Mouse (Mus musculus): ENCODE measurements at regions not wholly inside any gene's neighbourhood (a gene's known extent, or its start where the extent isn't known, plus 50 kb on each side); places are given as distances from the start of the nearest gene placed in this dataset.
A peak's percentile ranks its signal among the peaks of the same experiment; 100 is the strongest.

DNA sequence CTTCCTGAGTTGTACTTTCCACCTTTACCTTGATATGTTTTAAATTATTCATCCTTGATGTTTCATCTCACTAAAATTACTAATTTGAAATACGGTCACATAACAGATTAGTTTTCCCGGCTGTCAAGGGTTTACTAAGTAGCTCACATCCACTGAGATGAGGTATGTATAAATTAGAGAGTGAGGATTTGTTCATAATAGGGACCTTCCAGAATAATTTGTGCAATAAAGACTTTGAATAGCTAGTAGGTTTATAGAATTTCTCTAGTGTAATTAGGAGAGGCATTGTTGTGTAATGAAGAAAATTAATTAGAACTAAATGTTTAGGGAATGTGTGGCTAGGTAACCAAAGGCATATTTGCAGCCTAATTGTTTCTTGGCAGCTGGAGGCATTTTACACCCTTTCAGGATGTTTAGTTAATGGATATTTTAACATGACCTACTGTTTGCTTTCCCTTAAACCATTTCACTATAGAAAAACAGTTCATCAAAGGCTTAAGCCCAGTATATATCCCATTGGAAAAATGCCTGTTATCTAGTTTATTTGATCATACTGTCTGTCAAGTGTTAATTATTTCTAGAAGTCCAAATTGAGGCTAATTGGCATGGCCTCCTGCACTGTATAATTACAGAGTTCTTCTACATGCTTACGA is 70.8 kb downstream of the Mat2b start:
- DNase-seq (ENCODE audit: low spot score), result no peak

DNA sequence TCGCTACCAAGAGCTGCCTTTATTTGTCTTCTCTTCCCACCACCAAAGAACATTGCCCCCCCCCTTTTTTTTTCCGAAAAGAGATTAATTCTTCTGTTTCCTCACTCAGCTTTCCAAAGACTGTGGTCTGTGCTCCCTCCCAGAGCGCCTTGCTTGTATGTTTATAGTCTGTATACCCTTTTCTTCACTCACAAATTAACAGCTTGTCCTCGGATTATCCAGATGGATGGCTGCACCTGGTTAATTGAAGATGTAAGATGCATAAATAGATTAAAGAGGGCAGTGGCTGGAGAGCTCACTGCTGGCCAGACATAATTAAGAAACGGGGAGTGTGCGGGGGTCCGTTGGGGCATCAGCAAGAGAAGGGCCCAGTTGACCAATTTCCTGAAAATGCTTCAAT is 75.0 kb downstream of the Mat2b start:
- no peak for DNase-seq (ENCODE audit: low spot score)

DNA sequence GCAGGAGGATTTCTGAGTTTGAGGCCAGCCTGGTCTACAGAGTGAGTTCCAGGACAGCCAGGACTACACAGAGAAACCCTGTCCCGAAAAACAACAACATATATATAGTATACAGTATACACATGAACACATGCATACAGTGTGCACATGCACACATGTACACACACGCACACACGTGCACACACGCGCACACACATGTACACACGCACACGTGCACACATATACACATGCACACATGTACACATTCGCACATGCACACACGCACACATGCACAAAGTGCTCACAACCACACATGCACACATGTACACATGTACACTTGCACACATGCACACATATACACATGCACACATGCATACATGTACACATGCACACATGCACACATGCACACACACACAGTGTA is 92.0 kb downstream of the Mat2b start:
- DNase-seq (ENCODE audit: low spot score), result no peak

DNA sequence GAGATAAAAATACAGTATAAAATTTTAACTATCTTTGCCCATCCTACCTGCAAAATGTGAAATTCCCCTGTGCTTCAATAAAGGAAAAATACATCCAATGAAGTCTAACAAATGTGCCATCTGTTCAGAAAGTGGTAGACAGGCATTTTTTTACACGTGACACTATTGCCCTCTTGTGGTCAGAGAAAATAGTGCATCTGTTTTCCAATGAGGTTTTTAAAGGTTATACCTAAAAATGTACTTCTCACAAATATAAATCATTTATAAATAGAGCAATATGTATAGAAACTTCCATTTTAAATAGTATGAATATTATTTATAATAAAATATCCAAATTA is 93.5 kb downstream of the Mat2b start:
- DNase-seq (ENCODE audit: low spot score), result no peak

DNA sequence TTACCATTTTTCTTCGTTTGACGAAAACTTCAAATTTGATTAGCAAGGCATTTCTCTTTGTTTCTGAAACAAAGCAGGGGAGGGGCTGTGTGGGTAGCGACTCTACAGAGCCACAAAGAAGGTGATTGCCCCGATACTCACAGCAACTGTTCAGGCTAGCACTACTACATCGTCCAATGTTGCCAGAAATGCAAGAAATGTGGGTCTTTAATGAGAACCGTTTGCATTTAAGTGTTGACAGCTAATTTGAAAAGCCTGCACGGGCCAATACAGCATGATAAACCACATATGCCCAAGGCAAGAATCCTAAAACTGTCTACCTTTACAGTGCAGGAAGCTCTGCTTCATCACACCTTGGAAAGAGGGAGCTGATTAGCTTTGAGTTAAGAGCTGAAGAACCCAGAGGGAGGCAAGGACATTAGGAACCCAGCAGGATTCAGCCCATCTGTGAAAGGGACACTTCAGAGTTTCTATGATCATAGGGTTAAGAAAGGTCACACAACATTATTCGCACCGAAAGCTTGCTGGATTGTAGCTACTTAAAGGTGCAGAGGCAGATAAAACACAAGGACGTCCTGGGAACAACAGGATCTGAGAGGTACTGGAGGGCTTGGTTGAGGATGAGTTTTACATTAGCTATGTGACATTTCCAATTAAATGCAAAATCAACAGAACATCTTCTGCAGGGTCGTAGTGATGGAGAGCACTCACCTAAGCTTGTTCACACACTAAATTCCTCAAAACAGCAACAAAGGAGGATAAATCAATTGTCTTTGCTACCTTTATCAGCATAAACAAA is 94.0 kb downstream of the Mat2b start:
- DNase-seq (ENCODE audit: low spot score), result no peak

DNA sequence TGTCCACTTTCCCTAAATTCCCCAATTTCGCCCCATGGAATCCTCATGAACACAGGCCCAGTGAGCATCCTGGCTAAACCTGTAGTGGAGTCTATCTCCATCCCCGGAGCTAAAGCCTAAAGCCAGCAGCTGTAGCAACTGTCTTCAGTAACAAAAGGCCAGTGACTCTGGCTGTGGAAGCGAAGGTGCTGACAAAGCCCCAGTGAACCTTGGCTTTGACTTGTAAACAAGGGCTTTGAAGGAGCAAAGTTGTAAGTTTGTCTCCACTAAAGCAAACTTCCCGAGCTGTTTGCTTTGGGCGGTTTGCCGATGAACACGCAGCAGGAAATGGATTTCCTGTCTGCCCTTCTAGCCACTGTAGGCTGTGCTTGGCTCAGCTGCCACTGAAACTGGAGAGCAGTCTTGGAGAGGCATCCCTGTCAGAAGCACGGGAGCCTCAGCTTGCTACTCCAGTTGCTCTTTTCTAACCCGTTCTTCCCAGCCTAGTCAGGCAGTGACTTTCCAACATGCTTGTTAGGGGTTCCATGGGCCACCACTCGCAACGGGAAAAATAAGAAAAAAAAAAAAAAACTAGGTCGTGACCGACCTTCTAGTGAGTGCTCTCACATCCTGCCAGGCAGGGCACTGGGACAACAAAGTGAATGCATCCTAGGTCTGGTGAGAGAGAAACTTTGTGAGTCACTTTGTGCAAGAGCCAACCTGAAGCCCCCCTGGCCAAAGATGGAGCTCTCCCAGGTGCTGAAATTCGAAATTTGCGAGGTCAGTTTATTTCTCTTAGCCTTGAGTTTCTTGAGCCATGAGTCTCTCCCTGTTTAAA is 94.8 kb downstream of the Mat2b start:
- DNase-seq (ENCODE audit: low spot score), result peak; percentile 11

DNA sequence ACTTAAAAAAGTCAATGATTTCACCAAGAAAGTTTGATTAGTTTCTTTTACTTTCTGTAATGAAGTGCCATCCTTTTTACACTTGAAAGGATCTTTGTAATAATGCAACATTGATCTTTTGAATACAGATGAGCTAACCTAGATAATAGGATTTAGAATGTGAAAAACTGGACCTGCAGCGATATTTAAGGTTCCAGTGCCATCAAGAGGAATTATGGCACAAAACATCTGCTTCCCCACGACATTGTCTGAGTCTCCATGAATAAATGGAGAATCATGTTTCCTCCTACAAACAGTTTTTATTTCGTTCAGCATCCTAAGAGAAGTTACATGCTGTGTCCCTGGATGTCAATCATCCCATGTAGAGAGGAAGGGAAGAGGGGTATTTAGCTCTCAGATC is 98.7 kb downstream of the Mat2b start:
- DNase-seq (ENCODE audit: low spot score), result no peak

DNA sequence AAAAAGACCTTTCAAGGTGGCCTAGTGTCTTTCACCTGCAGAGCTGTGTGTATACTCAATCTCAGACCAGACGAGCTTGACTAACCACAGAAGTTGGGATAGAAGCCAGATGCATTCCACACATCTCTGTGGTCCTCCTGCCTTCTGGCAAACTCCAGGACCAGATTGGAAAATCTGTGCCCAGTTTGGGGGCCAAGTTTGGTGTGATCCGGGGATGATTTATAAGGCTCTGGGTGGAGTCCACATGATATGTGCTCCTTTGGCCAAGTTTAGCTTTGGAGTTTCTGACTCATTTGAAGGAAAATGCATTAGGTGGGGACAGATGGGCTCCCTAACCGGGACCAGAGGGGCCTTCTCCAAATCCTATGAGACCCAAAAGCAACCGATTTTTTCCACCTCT is 102.9 kb downstream of the Mat2b start:
- no peak for DNase-seq (ENCODE audit: low spot score)

DNA sequence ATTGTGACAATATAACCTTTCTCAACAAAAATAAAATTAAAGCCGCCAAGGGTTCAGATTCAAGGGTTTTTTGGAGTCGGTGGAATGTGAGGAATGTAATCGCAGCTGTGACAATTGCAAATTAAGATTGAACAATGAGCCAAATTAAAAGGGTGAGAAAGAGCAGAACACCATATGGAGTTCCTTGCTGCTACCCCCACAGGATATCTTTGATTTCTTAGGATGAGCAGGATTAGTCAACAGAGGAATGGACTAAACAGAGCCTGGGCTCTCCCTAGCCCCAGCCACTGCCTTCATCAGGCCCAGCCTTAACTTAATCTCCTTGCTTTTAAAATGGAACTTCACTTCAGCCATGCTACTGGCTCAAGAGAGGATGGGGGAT is 121.3 kb downstream of the Mat2b start:
- no peak for DNase-seq (ENCODE audit: low spot score)

DNA sequence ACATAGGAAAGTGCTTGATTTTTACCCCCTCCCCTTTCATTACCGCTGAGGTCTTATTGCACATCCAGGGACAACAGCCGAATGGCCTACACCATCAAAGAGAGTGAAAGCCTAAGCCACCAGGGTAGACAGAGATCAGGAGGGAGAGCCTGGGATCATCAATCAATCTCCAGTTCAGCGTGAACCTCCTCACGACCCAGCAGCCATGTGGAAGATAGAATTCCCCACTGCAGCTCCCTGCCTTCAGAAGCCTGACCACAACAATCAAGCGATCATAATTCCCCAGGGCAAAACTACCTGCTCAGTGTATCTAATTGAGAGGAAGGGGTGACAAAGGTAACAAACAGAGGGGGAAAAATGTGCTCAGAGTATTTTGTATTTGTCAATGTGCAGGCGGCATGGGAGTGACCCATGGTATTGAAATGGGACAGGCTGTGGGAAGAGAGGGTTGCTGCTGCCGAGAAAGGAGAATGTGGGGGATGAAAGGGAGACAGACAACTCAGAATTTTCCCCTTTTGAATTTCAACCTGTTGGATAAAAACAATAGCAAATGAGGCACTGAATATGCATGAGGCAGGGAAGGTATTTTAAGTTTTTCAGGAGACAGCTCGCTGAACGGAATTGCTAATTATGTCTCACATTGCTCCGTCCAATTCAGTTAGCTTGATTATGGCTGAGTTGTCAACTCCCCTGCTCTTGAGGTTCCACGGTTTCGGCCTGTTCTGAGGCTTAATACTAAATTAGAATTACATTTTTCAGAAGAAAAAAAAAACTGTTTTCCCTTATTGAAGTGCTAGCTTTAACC is 121.8 kb downstream of the Mat2b start:
- no peak for DNase-seq (ENCODE audit: low spot score)

DNA sequence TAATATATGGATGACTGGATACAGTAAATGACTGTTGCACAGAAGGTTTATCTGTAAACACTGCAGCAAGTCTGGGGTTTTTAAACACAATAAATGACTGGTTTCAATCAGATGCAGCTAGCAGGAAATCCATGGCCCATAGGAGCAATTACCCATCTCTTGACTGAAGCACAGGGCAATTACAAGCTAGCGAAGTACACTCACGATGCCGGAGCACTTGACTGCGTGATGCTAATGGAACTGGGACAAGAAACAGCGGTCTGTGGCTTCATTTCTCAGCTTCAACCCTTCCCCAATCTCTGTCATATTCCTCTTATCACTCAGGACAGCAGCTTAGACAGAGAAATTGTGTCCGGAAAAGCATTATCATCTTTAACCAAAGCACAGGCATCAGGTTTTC is 132.1 kb downstream of the Mat2b start:
- no peak for DNase-seq (ENCODE audit: low spot score)

DNA sequence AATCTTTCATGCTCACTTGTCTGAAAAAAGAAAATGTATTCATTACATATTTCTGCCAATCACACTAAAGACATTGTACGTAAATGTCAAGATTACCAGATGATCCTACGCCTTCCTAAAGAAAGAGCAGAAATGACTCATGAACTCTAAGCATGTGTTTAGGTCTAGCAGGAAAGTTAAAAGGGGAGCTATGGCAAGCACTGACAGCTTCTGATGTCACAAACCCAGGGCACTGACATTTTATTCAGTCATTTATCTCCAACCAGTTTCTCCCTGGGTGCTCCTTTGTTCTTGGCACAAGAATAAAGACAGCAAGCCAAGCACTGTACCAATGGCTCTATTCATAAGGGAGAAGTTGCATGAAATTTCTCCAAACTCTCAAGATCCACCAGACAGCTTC is 133.0 kb downstream of the Mat2b start:
- no peak for DNase-seq (ENCODE audit: low spot score)

DNA sequence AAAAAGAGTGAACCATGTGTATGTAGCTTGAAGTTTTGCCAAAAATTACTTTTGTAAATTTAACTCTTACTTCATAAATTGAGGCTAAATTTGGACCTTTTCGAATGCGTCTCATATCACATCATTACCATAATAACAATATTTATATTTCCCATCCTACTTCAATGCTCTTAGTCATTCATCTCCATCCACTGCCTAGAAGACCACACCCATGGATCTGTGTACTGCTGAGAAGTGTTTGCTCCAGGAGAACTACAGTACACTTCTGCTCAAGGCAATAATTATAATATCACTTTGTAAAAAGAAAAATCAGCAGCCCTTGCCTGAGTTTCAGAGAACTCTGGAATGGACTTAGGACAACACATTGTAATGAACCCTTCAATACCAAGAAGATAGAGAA is 133.6 kb downstream of the Mat2b start:
- DNase-seq (ENCODE audit: low spot score), result no peak

DNA sequence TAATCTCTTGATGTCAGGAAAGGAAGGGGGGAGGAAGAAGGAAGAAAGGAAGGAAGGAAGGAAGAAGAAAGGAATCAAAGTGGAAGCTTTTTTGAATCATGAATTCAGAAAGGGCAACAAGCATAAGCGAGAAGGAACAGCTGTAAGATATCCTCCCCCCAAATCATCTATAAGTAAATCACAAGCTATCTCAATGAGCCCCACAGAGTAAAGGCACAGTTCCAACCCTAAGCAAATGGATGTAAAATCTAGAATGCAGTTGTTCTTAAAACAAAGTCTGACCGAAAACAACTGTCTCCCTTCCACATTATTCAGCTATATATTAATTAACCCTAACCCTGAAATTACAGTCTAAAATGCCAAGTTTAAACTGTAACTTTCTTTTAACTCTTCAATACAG is 136.5 kb downstream of the Mat2b start:
- no peak for DNase-seq (ENCODE audit: low spot score)

DNA sequence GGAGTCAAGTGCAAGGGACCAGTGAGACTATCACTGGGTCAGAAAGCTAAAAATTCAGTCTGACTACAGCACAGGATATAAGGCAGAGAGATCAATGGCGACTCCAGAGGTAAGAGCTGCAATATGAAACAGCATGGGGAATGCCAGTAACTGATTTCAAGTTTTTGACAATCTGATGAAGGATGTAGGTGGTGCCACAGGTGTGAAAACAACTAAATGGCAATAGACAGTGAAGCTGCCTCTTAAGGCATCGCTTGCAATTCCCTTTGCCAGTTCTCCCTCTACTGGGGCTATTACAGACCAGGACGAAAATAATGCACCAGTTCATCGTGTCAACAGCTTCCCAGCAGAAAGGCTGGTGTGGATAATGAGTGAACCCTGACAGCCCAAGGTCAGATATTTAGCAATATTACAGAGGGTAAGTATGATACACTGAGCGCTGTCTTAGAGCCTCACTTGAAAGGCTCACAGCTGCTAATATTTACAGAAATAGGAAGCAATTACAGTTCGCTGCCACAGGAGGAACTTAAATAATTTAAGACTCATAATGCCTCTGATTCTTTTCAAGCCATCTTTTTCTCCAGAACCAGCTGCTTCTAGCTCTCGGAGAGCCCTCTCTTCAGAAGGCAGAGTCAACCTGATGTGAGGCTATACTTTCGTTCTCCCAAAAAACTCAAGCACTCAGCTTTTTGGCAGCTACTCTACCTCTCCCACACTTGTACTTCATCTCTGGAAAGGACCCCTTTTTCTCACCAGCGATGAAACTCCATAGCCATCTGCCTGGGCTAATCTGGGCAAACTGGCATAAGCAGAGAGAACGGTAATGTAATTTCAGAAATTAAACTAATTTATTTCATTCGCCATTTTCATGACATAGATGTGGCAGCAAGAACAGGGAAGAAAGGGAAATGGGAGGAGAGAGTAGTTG is 139.9 kb downstream of the Mat2b start:
- DNase-seq (ENCODE audit: low spot score), result no peak

DNA sequence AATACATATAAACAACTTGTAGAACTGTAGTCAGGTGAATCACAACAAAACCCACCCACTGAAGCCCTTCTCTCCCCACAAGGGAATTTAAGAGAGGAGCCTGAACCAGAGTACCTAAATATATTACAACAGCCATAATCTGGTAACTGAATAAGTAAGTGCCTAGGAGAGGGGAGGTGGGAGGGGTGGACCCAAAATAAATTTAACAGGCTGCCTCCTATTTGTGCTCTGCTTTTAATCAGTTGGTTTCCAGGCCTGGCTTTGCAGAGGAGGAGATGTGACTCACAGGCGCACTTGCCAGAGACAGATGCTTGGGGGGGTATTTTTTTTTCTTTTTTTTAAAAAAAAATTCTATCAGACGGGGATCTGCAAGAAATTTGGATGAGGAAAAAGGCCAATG is 142.9 kb downstream of the Mat2b start:
- DNase-seq (ENCODE audit: low spot score), result no peak

DNA sequence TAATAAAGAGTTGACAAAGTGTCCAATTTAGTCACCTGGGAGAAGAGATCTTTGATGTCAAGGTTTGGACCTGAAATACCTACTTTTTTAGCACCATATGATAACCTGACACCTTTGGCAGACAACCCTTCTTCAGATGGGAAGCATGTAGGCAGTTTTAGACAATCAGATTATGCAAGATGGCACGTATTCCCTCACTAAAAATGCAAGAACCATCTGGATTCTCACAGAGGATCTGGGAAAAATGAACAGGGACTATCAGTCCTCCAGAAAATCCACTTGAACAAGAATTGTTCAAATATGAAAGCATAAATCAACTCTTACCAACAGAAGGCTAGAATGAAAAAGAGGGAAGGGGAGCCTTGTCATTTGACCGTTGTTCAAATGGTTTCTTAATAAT is 148.4 kb downstream of the Mat2b start:
- DNase-seq (ENCODE audit: low spot score), result no peak

DNA sequence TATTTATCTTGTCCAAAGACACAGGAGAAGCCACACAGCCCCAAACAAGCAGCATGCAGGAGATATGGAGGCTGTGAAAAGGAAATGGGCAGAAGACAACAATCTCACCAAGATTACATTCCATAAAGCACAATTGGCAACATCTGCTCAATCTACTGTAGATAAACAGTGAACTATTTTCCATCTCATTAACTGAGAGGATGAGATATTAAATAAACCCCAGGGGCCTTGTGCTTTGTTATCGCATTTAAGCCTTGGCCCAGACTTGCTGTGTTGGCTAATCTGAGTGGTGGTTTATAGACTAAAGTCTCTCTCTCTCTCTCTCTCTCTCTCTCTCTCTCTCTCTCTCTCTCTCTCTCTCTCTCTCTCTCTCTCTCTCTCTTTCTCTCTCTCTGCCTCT is 149.5 kb downstream of the Mat2b start:
- no peak for DNase-seq (ENCODE audit: low spot score)

DNA sequence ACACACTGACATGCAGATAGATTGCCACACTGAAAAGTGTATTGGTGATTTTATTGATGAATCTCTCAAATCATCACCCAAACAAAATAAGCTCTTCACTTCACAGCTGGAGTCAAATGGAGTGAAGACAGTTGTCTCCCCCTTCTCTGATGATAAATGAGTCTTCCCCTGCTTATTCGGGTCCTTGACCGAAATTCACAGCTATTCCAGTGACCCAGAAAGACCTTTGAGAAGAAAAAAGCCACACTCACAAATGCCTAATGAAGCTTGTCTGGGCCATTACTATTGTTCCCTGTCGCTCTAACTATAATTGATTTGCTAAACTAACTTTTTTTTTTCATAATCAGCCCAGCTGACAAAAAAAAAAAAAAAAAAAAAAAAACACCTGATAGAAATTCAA is 154.8 kb downstream of the Mat2b start:
- DNase-seq (ENCODE audit: low spot score), result no peak

DNA sequence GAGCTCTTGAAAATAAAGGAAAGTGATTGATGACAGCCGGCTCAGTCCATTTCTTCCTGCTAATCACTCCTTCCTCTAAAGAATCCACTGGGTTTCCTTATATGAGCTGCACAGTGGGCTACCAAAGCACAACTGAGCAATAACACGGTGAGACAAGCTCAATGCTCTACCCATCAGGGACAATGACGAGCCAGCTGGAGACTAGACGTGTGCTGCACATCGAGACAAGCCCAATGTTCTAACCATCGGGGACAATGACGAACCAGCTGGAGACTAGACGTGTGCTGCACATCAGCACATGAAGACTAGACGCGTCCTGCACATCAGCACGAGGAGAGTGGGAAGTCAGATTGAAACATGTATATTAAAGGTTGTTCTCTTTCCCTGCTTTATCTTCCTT is 155.2 kb downstream of the Mat2b start:
- no peak for DNase-seq (ENCODE audit: low spot score)

DNA sequence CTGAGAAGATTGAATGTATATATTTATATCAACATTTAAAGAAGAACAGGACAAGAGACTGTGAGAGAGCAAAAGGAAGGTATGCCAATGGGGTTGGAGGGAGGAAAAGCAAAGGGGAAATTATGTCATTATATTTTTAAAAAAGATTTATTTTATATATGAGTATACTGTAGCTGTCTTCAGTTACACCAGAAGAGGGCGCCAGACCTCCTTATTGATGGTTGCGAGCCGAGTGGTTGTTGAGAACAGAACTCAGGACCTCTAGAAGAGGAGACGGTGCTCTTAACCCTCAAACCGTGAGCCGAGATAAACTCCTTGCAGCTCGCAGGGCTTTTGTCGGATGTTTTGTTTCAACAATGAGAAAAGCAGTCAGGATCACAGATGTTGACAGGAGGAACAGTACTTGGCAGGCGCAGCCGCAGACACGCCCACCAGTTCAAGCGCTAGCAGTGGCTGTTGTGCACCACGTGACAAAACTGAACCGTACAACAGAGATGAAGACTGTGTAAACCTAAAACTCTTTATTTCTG is 158.7 kb downstream of the Mat2b start:
- DNase-seq (ENCODE audit: low spot score), result no peak

Measured in ovary, postnatal 10 days (tissue).